Mouse (Mus musculus) testis, adult 2 months (tissue): ENCODE results near the gene Smco3. TPM values are rescaled to one million over a fixed set of nuclear protein-coding genes. Genes with fewer than 3 reads are reported as not detected.

ENCODE experiments used
- H3K27ac ChIP-seq: fragments of 200-500 bp; 2 replicates; pipeline ENCODE4 v1.5.1; 2012; ENCODE audit warnings: low read depth, low read length; ENCODE audit not compliant: control insufficient read depth, insufficient read depth
- H3K27me3 ChIP-seq: fragments of 200-500 bp; 2 replicates; pipeline ENCODE4 v1.6.1; 2012; ENCODE audit warnings: mild to moderate bottlenecking, low read length, moderate library complexity; ENCODE audit not compliant: control insufficient read depth, insufficient read depth
- H3K36me3 ChIP-seq: fragments of 200-500 bp; 2 replicates; pipeline ENCODE4 v1.6.1; 2012; ENCODE audit warnings: mild to moderate bottlenecking, low read length; ENCODE audit not compliant: control insufficient read depth, insufficient read depth
- H3K4me1 ChIP-seq: fragments of 200-500 bp; 2 replicates; pipeline ENCODE4 v1.6.1; 2012; ENCODE audit warnings: low read length; ENCODE audit not compliant: control insufficient read depth, insufficient read depth
- H3K4me3 ChIP-seq: fragments of 200-500 bp; 2 replicates; pipeline ENCODE4 v1.5.1; 2012; ENCODE audit warnings: low read depth, mild to moderate bottlenecking, low read length, moderate library complexity, mixed read lengths; ENCODE audit not compliant: control insufficient read depth
- CTCF ChIP-seq: fragments of 200-500 bp; IDR thresholded peaks from 2 replicates; pipeline ENCODE4 v1.5.1; 2012; ENCODE audit warnings: low read depth, mild to moderate bottlenecking, inconsistent platforms, low read length, moderate library complexity; ENCODE audit not compliant: control insufficient read depth, insufficient read depth, insufficient replicate concordance
- POLR2A ChIP-seq: fragments of 200-500 bp; IDR thresholded peaks from 2 replicates; pipeline ENCODE4 v1.6.1; 2012; ENCODE audit warnings: low read depth, mild to moderate bottlenecking, inconsistent platforms, low read length, moderate library complexity; ENCODE audit not compliant: control insufficient read depth
- polyA plus RNA-seq: library from polyadenylated mRNA; depleted of rRNA; stranded (reverse); fragments of >200 nt; gene quantifications from 2 replicates; pipeline ENCODE4 v1.2.3, GENCODE M21; 2012; rRNA removed

Smco3 gene
- polyA plus RNA-seq, 1 experiment, result 0.22 TPM

DNA sequence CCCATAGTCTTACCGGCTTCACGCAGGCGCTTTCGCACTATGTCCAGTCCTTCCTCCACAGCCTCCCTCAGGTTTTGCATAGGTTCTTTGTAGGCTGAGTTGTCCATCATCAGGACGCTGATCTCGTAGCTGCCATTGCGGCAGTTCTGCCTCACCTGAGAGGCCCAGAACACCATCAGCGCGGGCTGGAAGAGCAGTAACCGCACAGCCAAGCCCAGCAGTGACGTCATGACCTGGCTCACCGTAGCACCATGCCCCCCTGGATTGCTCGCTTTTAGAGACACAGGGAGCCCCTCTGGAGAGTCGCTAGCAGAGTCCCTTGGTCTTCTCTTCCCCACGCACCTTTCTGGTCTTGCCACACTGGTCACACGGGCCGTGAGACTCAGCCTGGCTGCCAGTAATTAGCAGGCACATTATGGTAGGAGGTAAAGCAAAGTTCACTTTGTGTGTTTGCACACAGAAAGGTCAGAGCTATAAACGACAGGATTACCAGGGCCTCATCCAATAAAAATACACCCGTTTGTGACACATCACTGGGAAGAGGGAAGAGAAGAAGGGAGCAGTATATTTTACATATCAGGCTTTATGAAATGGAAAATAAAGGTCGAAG is 53.8 kb downstream of the Smco3 start, which contains the start of gene Gucy2c:
Gene Gucy2c, minus strand, starts transcription at position 389 of the 610 bp plus-strand sequence.
- H3K4me1 ChIP-seq, result peaks cover 7% of the 10 kb centered on the region
- H3K27ac ChIP-seq, result no peak within 1 kb of the TSS
- TF ChIP-seq CTCF (no peak), POLR2A (no peak)
- H3K27me3 ChIP-seq, result no peaks in the 10 kb centered on the region
- H3K4me3 ChIP-seq, result peak within 1 kb of the TSS; percentile 2
- H3K36me3 ChIP-seq, result no peaks in the 10 kb centered on the region

Other genes starting within 250 kb of the Smco3 start
- 47.4 and 53.7 TPM in 2 replicates for gene Plbd1, start 173.5 kb downstream of the Smco3 start, polyA plus RNA-seq
- gene Gucy2c, start 53.7 kb downstream of the Smco3 start, polyA plus RNA-seq, result 0.16 and 0.33 TPM in 2 replicates
- gene Hist4h4, start 31.0 kb downstream of the Smco3 start, polyA plus RNA-seq, result 0.96 and 0.99 TPM in 2 replicates
- 34.2 and 47.7 TPM in 2 replicates for gene H2afj, start 27.2 kb downstream of the Smco3 start, polyA plus RNA-seq
- gene BC049715, start 7.8 kb downstream of the Smco3 start, polyA plus RNA-seq, result 150 and 168 TPM in 2 replicates
- gene Wbp11, start 7.2 kb downstream of the Smco3 start, polyA plus RNA-seq, result 236 and 252 TPM in 2 replicates
- 0.96 and 1.0 TPM in 2 replicates for gene Art4, start 22.3 kb upstream of the Smco3 start, polyA plus RNA-seq
- 51.0 and 80.5 TPM in 2 replicates for gene Mgp, start 40.4 kb upstream of the Smco3 start, polyA plus RNA-seq
- gene Erp27, start 86.7 kb upstream of the Smco3 start, polyA plus RNA-seq, result 0.09 TPM in 1 of 2 replicates, not detected in the other
- gene Pde6h, start 88.4 kb upstream of the Smco3 start, polyA plus RNA-seq, result 2.2 and 6.5 TPM in 2 replicates
- gene Arhgdib, start 106.4 kb upstream of the Smco3 start, polyA plus RNA-seq, result 5.4 and 5.8 TPM in 2 replicates